Mouse (Mus musculus): Measurements from ENCODE around the gene Uqcrfs1. TPM values are rescaled to one million over a fixed set of nuclear protein-coding genes. Genes with fewer than 3 reads are reported as not detected.

Gene Uqcrfs1
- polyA plus RNA-seq, 1 experiment = 292 TPM

DNA sequence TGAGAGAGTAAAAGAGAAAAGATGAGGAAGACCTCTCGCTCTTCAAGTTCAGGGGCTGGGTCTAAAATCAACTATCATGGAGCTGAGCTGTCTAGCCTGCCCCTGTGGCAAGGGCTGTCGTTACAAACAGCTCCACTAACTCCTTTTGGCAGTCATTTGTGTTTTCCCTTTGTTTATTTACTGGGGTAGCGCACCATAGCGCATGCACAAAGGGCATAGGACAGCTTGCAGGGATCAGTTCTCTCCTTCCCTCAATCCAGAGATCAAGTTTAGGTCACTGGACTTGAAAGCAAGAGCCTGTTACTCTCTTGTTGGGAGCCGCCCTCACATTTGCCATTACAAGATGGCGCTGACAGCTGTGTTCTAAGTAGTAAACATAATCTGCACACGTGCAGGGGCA is 22.4 kb upstream of the Uqcrfs1 start:
- no peak overlapping the region for H3K27ac ChIP-seq (ENCODE audit: insufficient read depth, low read depth, low read length)
- no peak for TF ChIP-seq POLR2A (IDR thresholded peaks at IDR 0.05; ENCODE audit: low read depth, low read length)
- no peak for TF ChIP-seq CTCF (IDR thresholded peaks at IDR 0.05; ENCODE audit: extremely low read depth, insufficient read length, insufficient replicate concordance, low read depth, low read length)
- no peaks in the 10 kb centered on the region for H3K4me1 ChIP-seq (ENCODE audit: control insufficient read depth, insufficient read depth, insufficient read length, low read length)
- 77% methylated on average over 7 of the region's 7 CpGs for WGBS
- H3K4me3 ChIP-seq (ENCODE audit: low read depth, low read length) = no peak overlapping the region
- no peaks in the 10 kb centered on the region for H3K36me3 ChIP-seq (ENCODE audit: control insufficient read depth, insufficient read depth, low read length)
- H3K27me3 ChIP-seq (ENCODE audit: control insufficient read depth, insufficient read depth, low read length) = no peaks in the 10 kb centered on the region

DNA sequence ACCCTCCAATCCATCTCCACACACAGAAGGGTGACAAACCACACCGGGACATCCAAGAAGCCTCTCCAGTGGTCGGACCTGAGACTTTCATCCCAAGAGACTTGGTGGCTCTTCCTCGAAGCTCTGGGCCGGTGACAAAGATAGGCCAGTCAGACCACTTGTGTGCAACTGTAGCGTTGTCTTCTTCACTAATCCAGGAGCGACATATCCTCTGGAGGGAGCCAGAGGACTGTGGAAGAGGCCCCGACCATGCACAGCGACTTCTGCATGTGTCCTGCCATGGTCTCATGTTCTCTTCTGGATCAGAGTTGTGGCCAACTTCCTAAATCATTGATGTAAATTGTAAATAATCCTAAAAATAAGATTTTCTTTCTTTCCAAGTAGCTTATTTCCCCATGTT is 21.6 kb upstream of the Uqcrfs1 start:
- Histone ChIP-seq H3K4me3 (ENCODE audit: low read depth, low read length) (no peak overlapping the region), H3K36me3 (ENCODE audit: control insufficient read depth, insufficient read depth, low read length) (no peaks in the 10 kb centered on the region), H3K27me3 (ENCODE audit: control insufficient read depth, insufficient read depth, low read length) (no peaks in the 10 kb centered on the region), H3K27ac (ENCODE audit: insufficient read depth, low read depth, low read length) (no peak overlapping the region), H3K4me1 (ENCODE audit: control insufficient read depth, insufficient read depth, insufficient read length, low read length) (no peaks in the 10 kb centered on the region)
- WGBS = 46% methylated on average over 8 of the region's 8 CpGs
- TF ChIP-seq CTCF (IDR thresholded peaks at IDR 0.05; ENCODE audit: extremely low read depth, insufficient read length, insufficient replicate concordance, low read depth, low read length) (peak; percentile 54; the same call in 1 of the 2 replicates), POLR2A (IDR thresholded peaks at IDR 0.05; ENCODE audit: low read depth, low read length) (no peak)

DNA sequence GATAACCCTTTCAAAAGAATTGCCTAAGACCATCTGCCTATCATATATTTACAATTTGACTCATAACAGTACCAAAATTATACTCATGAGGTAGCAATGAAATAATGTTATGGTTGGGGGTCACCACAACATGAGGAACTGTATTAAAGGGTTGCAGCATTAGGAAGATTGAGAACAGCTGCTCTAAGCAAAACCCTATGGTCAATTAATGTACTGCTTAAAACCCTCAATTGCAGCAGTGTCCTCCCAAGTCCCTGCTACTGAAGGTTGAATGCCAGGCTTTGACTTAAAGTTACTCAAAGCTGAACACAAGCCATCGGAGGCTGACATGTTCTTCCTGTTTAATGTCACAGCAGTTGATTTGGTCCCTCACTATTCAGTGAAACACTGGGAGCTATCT is 15.4 kb upstream of the Uqcrfs1 start:
- no peaks in the 10 kb centered on the region for H3K27me3 ChIP-seq (ENCODE audit: control insufficient read depth, insufficient read depth, low read length)
- H3K27ac ChIP-seq (ENCODE audit: insufficient read depth, low read depth, low read length) = no peak overlapping the region
- H3K4me1 ChIP-seq (ENCODE audit: control insufficient read depth, insufficient read depth, insufficient read length, low read length) = no peaks in the 10 kb centered on the region
- WGBS = 72% methylated on average over 1 of the region's 1 CpGs
- H3K36me3 ChIP-seq (ENCODE audit: control insufficient read depth, insufficient read depth, low read length) = no peaks in the 10 kb centered on the region
- TF ChIP-seq CTCF (IDR thresholded peaks at IDR 0.05; ENCODE audit: extremely low read depth, insufficient read length, insufficient replicate concordance, low read depth, low read length) (no peak), POLR2A (IDR thresholded peaks at IDR 0.05; ENCODE audit: low read depth, low read length) (no peak)
- H3K4me3 ChIP-seq (ENCODE audit: low read depth, low read length) = no peak overlapping the region

DNA sequence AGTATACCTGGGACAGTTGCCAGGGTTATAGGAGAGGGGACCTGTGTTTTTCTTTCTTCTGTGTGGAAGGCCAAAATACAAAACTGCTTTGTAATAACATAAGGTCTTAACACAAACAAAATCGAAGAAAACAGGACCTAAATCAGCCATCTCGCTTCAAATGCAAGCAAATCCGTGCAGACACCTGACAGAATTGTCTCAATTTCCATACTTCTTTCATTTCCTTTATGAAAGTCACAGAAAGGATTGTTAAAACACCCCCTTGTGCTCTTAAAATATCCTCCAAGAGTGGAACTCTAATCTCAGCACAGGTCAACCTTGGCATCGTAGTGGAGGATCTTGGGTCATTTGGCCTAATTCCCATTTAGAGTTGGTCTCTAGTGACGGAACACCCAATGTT is 14.9 kb upstream of the Uqcrfs1 start:
- no peak overlapping the region for H3K4me3 ChIP-seq (ENCODE audit: low read depth, low read length)
- 87% methylated on average over 5 of the region's 5 CpGs for WGBS
- TF ChIP-seq CTCF (IDR thresholded peaks at IDR 0.05; ENCODE audit: extremely low read depth, insufficient read length, insufficient replicate concordance, low read depth, low read length) = no peak
- TF ChIP-seq POLR2A (IDR thresholded peaks at IDR 0.05; ENCODE audit: low read depth, low read length) = no peak
- H3K4me1 ChIP-seq (ENCODE audit: control insufficient read depth, insufficient read depth, insufficient read length, low read length) = no peaks in the 10 kb centered on the region
- H3K36me3 ChIP-seq (ENCODE audit: control insufficient read depth, insufficient read depth, low read length) = no peaks in the 10 kb centered on the region
- no peaks in the 10 kb centered on the region for H3K27me3 ChIP-seq (ENCODE audit: control insufficient read depth, insufficient read depth, low read length)
- no peak overlapping the region for H3K27ac ChIP-seq (ENCODE audit: insufficient read depth, low read depth, low read length)

DNA sequence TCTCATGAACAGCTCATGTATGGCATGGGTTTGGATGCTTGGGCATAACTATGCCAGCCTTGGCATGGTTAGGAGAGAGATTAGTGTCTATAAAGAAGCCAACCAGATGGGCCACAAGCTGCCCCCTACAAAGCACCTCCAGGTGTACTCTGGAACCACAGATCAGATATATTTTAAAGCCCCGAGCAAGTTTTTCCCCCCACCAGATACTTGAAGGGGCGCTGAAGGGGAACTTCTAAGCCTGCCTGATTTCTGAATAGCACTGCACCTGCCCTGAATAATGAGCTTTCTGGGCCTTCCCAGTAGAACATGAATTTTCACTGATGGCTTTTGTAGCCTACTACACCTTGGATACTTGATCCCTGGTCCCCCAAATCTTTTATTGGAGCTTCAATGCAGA is 12.6 kb upstream of the Uqcrfs1 start:
- H3K27ac ChIP-seq (ENCODE audit: insufficient read depth, low read depth, low read length) = no peak overlapping the region
- H3K4me1 ChIP-seq (ENCODE audit: control insufficient read depth, insufficient read depth, insufficient read length, low read length) = no peaks in the 10 kb centered on the region
- H3K27me3 ChIP-seq (ENCODE audit: control insufficient read depth, insufficient read depth, low read length) = no peaks in the 10 kb centered on the region
- WGBS = 69% methylated on average over 2 of the region's 2 CpGs
- TF ChIP-seq POLR2A (IDR thresholded peaks at IDR 0.05; ENCODE audit: low read depth, low read length) (no peak), CTCF (IDR thresholded peaks at IDR 0.05; ENCODE audit: extremely low read depth, insufficient read length, insufficient replicate concordance, low read depth, low read length) (no peak)
- H3K36me3 ChIP-seq (ENCODE audit: control insufficient read depth, insufficient read depth, low read length) = no peaks in the 10 kb centered on the region
- H3K4me3 ChIP-seq (ENCODE audit: low read depth, low read length) = no peak overlapping the region

DNA sequence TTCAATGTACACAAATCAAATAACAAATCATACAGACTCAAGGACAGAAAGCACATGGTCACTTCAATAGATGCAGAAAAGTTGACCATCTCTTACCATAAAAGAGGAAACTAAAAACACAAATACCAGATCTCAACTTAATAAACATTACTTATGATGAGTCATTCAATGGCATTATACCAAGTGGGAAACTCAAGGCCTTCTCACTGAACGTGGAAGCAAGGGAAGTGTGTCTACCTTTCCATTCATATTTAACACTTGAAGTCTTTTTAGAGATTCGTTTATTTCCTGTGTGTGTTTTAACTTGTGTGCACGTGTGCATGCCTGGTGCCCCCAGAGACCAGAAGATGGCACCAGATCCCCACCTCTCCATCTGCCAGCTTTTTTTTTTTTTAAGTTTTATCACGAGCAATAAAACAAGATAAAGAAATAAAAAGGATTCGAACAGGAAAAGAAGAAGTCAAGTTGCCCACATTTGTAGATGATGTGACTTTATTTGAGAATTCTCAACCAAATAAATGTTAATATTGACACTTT is 8.0 kb upstream of the Uqcrfs1 start:
- H3K27ac ChIP-seq (ENCODE audit: insufficient read depth, low read depth, low read length) = no peak overlapping the region
- H3K4me1 ChIP-seq (ENCODE audit: control insufficient read depth, insufficient read depth, insufficient read length, low read length) = no peaks in the 10 kb centered on the region; the same call in 1 of the 2 replicates
- TF ChIP-seq POLR2A (IDR thresholded peaks at IDR 0.05; ENCODE audit: low read depth, low read length) (no peak), CTCF (IDR thresholded peaks at IDR 0.05; ENCODE audit: extremely low read depth, insufficient read length, insufficient replicate concordance, low read depth, low read length) (peak; percentile 43; the same call in 1 of the 2 replicates)
- H3K27me3 ChIP-seq (ENCODE audit: control insufficient read depth, insufficient read depth, low read length) = no peaks in the 10 kb centered on the region
- no peaks in the 10 kb centered on the region for H3K36me3 ChIP-seq (ENCODE audit: control insufficient read depth, insufficient read depth, low read length)
- no peak overlapping the region for H3K4me3 ChIP-seq (ENCODE audit: low read depth, low read length)
- 6% methylated on average over 5 of the region's 5 CpGs for WGBS

DNA sequence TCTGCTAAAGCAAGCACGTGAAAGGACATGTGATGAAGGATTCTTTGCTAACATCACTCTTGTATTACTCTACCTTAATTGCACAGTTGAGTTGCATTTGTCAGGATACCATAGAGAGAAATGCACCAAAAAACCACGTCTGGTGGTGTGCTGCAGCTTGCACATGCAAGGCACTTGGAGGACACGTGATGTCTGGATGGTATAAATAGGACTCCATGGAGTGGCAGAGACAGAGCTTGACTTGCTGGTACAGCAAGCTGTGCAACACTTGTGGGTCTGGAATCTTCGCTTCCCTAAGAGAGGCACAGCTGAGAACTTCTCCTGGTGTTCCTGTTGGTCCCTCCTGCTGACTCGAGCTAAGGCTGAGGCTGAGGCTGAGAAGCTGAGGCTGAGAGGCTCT is 4.2 kb upstream of the Uqcrfs1 start:
- no peaks in the 10 kb centered on the region; the same call in 1 of the 2 replicates for H3K4me1 ChIP-seq (ENCODE audit: control insufficient read depth, insufficient read depth, insufficient read length, low read length)
- H3K27ac ChIP-seq (ENCODE audit: insufficient read depth, low read depth, low read length) = no peak overlapping the region
- H3K4me3 ChIP-seq (ENCODE audit: low read depth, low read length) = no peak overlapping the region
- no peaks in the 10 kb centered on the region for H3K27me3 ChIP-seq (ENCODE audit: control insufficient read depth, insufficient read depth, low read length)
- WGBS = 77% methylated on average over 5 of the region's 5 CpGs
- TF ChIP-seq POLR2A (IDR thresholded peaks at IDR 0.05; ENCODE audit: low read depth, low read length) = no peak
- TF ChIP-seq CTCF (IDR thresholded peaks at IDR 0.05; ENCODE audit: extremely low read depth, insufficient read length, insufficient replicate concordance, low read depth, low read length) = no peak
- H3K36me3 ChIP-seq (ENCODE audit: control insufficient read depth, insufficient read depth, low read length) = no peaks in the 10 kb centered on the region

Data from small intestine, adult 2 months (tissue).